Mouse (Mus musculus) small intestine, adult 2 months (tissue): ENCODE results near the gene Asic1.

Experiments
- CTCF ChIP-seq: fragments of 200-500 bp; IDR thresholded peaks from 2 replicates; pipeline ENCODE4 v1.5.1; 2012; ENCODE audit warnings: low read depth, mild to moderate bottlenecking, control low read depth, inconsistent platforms, low read length, moderate library complexity, mixed read lengths; ENCODE audit not compliant: insufficient replicate concordance, insufficient read length; ENCODE audit errors: extremely low read depth
- POLR2A ChIP-seq: fragments of 200-500 bp; IDR thresholded peaks from 2 replicates; pipeline ENCODE4 v1.6.1; 2012; ENCODE audit warnings: low read depth, mild to moderate bottlenecking, control low read depth, inconsistent platforms, low read length, moderate library complexity

DNA sequence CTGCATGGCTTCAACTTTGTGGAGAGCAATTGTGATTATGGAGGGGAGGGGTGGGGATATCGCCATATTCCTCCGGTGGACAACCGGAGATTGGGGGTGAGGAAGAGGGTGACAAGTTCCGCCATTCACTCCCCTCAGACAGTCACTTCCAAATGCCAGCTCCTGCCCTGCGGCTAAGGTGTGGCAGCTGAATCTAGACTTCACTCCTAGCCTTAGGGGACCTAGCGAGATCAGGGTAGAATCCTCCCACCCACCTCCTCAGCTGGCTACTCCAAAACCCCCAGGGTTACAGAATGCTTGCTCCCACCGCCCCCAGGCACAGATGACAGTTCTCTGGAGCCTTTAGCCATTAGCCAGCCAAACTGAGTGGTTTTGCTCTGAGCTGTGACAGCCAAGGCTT lies 8.8 kb downstream of the Asic1 start:
- TF ChIP-seq POLR2A: no peak
- TF ChIP-seq CTCF: no peak
